Mouse (Mus musculus) B cell, adult 67 days (primary cell): Measurements from ENCODE around the gene Naf1. TPM values are rescaled to one million over a fixed set of nuclear protein-coding genes. Genes with fewer than 3 reads are reported as not detected.

Experiments
- total RNA-seq, 2 experiments: library from RNA; stranded (reverse); gene quantifications; 4 replicates each; pipeline ENCODE4 v1.2.4; 2023

Naf1 gene
- 10 to 100 TPM; 10.3 to 10.5 TPM for total RNA-seq

GRCm38 (mm10) chr8:66860023-66860422 lies at the start of gene Naf1:
TSS of gene Naf1 (plus strand) at chr8:66860217.

Other genes with a start within 250 kb of the Naf1 start
- gene Npy5r, start 172.1 kb upstream of the Naf1 start, total RNA-seq, result not detected
- under 1 TPM in 1 of 2 experiments, not detected in 1; 0.17 TPM for gene Npy1r, start 163.0 kb upstream of the Naf1 start, total RNA-seq